Mouse (Mus musculus): ENCODE measurements around the gene Sin3a.

Gene Sin3a

DNA sequence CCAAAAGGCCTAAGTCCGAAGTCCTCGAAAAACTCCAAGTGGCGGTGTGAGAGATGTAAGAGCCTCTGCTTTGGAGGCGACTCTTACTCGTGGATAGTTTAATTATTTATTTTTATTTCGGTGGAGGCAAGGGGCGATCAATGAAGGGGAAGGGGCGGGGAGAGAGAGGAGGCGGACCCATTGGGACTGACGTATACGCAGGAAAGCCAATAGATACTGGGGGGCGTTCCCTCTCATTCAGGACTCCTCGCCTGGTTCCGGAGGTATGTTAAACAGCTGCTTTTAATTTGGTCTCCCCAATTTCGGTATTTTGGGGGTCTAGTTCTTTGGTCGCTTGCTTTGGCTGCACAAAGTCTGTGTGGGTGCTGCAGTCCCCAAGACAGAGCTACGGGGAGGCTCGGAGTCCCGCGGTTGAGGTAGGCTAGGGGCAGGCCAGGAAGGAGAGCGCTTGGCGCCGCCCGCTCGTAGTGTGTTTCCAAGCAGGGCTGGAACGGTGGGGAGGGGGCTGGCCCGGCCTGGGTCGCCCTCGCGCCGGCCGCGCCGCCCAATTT lies at the start of gene Sin3a:
Gene Sin3a, plus strand, starts transcription at position 240 of the 551 bp plus-strand sequence.
- no peak for TF ChIP-seq GATA4 (IDR thresholded peaks at IDR 0.05; ENCODE audit: insufficient replicate concordance, low read length)

GRCm38 (mm10) chr9:57031756-57032155 lies 40.1 kb upstream of the Sin3a start:
- TF ChIP-seq GATA4 (IDR thresholded peaks at IDR 0.05; ENCODE audit: insufficient replicate concordance, low read length), result no peak

DNA sequence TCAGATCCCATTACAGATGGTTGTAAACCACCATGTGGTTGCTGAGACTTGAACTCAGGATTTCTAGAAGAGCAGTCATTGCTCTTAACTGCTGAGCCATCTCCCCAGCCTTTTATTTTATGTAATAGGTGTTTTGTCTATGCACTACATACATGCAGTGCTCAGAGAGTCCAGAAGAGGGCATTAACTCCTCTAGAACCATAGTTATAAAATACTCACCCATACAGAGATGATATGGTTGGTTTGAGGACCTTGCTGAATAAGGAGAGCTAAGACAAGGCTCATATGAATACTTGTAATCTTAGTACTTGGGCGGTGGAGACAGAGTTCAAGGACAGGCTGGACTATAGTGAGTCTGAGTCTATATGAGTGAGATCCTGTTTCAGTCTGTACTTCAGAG lies 15.6 kb upstream of the Sin3a start:
- TF ChIP-seq GATA4 (IDR thresholded peaks at IDR 0.05; ENCODE audit: insufficient replicate concordance, low read length), result no peak

- TF ChIP-seq GATA4 (IDR thresholded peaks at IDR 0.05; ENCODE audit: insufficient replicate concordance, low read length), result no peak
These were observed 7.7 kb upstream of the Sin3a start for GRCm38 (mm10) chr9:57064164-57064563.

DNA sequence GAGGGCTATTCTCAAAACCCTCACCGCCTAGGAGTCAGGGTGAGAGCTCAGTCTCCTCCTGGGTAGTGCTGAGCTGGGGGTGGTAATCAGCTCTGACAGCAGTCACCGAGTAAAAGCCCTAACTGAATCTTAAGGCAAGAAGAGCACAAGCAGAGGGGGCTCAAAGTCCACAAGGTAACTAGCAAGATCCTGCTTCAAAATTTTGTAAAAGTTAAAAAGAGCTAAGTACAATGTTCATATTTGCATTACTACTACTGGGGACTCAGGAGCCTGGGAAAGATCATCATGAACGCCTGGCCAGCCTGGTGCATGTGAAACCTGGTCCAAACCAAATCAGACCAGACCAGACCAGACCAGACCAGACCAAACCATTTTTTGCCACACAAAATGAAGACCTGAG lies 3.6 kb upstream of the Sin3a start:
- no peak for TF ChIP-seq GATA4 (IDR thresholded peaks at IDR 0.05; ENCODE audit: insufficient replicate concordance, low read length)

GRCm38 (mm10) chr9:57070262-57070661 lies 1.6 kb upstream of the Sin3a start:
- no peak for TF ChIP-seq GATA4 (IDR thresholded peaks at IDR 0.05; ENCODE audit: insufficient replicate concordance, low read length)

DNA sequence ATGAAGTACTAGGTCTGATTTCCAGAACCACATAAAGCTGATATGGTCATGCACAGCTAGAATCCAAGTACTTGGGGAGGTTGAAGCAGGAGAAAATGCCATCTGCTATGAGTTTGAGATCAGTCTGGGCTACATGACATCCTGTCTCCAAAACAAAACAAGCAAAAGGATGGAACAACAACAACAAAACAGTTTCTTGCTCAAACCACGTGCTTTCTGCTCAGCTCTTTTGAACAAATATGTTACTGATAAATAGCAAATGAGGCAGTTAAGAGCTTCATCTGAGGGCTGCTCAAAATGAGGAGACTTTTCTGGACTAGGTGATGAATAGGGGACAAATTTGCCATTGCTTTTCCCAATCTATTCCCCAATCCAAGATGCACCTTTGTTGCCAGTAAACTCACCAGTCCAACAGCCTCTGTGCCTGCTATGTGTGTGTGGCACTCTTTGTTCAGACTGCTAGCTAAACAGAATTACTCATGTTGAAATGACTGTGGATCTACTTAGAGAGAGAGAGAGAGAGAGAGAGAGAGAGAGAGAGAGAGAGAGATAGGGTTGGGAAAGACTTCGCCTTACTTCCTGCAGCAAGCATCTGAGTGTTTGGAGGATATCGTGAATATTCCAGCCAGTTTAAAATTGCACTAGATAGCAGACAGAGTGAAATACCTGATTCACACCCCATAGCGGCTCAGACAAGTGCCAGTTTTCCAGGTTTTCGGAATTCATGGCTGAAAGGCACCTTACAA lies 867 bp upstream of the Sin3a start:
- TF ChIP-seq GATA4 (IDR thresholded peaks at IDR 0.05; ENCODE audit: insufficient replicate concordance, low read length), result peak; percentile 10; the same call in 1 of the 2 replicates

- TF ChIP-seq GATA4 (IDR thresholded peaks at IDR 0.05; ENCODE audit: insufficient replicate concordance, low read length), result no peak
These were observed 717 bp downstream of the Sin3a start for GRCm38 (mm10) chr9:57072526-57072988.

DNA sequence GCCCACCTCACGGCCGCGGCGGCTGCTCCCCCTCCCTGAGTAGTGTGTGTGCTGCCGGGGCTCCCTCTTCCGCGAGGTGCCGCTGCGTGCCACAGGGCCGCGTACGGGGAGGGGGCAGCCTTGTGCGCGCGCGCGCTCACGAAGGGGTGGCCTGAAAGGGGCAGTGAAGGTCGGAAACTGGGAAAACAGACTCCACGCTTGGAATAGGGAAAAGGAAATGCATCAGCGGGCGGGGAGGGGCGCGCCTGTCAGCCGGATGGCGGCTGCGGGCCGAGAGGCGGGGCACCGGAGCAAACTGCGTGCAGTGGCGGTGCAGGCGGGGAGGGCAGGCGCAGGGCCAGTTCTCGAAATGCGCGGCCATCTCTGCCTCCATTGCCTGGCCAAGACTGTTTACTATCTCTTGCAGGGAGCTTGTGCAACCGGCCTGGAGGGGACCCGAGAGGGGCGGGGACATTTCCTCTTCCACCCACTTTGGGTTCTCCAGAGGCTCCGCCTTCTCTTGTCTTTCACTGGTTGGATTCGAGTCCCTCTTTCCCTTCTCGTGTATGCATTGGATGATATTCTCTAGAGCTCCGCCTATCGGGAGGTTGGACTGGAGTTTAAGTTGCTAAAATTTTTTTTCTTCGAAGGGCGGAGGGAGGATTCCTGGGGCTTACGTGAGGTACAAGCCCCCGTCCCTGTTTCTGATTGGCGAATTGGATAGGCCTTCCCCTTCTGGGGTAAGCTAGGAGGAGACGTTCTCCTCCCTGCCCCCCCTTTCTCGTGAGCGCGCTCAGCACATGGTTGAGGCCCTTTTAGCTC lies 1.3 kb downstream of the Sin3a start:
- peak; percentile 66; the same call in 1 of the 2 replicates for TF ChIP-seq GATA4 (IDR thresholded peaks at IDR 0.05; ENCODE audit: insufficient replicate concordance, low read length)

GRCm38 (mm10) chr9:57073790-57074094 lies 1.9 kb downstream of the Sin3a start:
- no peak for TF ChIP-seq GATA4 (IDR thresholded peaks at IDR 0.05; ENCODE audit: insufficient replicate concordance, low read length)

- no peak for TF ChIP-seq GATA4 (IDR thresholded peaks at IDR 0.05; ENCODE audit: insufficient replicate concordance, low read length)
These were observed 2.5 kb downstream of the Sin3a start for GRCm38 (mm10) chr9:57074171-57074821.

- no peak for TF ChIP-seq GATA4 (IDR thresholded peaks at IDR 0.05; ENCODE audit: insufficient replicate concordance, low read length)
These were observed 3.2 kb downstream of the Sin3a start for GRCm38 (mm10) chr9:57074822-57075603.

DNA sequence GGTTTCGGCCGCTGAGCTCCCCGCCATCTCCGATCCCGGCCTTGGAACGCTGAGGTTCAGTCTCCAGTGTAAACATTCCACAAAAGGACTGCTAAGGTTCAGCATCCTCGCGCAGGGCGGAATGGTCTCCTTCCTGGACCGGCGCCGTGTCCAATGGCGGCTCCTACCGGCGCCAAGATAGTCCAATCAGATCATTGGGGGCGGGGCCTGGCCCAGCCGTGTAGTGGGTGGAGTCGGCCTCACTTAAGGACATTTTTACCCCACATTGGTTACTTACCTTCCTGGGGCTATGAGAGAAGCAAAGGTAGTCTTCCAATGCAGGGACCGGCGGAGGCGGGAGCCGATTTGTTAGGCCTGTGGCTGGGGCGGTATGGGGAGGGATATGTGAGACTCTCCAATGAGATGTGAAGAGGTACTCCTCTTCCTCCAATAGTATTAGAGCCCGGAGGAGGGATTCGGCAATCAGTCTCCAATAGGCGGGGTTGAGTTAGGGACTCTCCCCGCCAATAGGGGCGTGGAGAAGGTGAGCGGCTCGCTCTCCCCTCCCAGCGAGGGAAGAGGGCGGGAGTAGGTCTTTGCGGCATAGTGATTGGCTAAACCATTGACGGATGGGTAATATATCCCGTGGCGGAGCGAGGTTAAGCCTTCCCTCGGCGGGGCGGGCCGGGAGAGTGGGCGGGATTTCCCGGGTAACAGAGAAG lies 4.0 kb downstream of the Sin3a start:
- no peak; the same call in 1 of the 2 replicates for TF ChIP-seq GATA4 (IDR thresholded peaks at IDR 0.05; ENCODE audit: insufficient replicate concordance, low read length)
